Mouse (Mus musculus): ENCODE measurements around the gene Gm4981. TPM values are rescaled to one million over a fixed set of nuclear protein-coding genes. Genes with fewer than 3 reads are reported as not detected.
"Not testable (repeated sequence)": the region's sequence is repeated elsewhere in the genome, so short reads cannot be mapped to it uniquely, and the experiment has no call there.

The Gm4981 gene
- polyA plus RNA-seq, 1 experiment from 2014 or later = not detected

DNA sequence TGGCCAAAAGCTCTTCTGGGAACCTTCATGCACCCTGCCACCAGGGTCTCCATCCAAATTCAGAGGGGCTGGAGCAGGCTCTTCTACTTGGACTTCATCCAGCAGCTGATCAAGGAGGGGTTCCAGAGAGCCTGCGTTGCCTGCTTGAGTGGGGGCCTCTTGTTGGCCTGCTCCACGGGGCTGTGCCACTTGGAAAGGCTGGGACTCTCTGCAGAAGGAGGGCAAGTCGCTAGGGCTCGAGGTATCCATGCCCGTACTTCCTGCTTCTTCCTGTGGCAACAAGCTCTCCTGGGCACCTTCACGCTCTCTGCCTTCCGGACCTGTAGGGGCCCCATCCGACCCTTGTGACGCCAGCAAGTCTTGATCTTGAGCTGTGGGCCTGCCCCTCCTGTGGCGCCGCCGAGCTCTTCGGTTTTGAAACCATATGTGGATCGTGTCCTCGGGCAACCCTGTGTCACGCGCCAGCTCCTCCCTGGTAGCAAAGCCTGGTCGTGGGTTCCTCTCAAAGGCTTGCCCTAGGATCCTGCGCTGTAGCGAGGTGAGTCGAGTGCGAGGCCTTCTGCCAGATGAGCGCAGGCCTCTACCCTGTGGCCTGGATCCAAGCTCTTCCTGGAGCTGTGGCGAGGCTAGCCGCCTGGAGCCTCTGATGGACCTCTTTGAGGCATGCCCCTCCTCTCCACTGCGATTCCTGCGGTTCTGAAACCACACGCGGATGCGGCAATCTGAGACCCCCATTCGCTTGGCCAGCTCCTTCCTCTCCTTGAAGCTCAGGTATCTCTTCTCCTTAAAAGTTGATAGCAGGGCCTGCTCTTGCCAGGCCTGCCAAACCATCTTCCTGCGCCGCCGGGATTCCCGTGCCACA lies 4.5 kb downstream of the Gm4981 start:
- WGBS (ENCODE audit: insufficient replicate concordance) = 77% methylated on average over 35 of the region's 35 CpGs
- not testable (repeated sequence) for H3K36me3 ChIP-seq; H3K4me3 ChIP-seq; H3K9ac ChIP-seq; H3K4me2 ChIP-seq; H3K27ac ChIP-seq; H3K4me1 ChIP-seq; H3K27me3 ChIP-seq (replicated peaks)
- ATAC-seq = peak; percentile 73
- H3K9me3 ChIP-seq (replicated peaks) = peaks cover 19% of the 10 kb centered on the region

DNA sequence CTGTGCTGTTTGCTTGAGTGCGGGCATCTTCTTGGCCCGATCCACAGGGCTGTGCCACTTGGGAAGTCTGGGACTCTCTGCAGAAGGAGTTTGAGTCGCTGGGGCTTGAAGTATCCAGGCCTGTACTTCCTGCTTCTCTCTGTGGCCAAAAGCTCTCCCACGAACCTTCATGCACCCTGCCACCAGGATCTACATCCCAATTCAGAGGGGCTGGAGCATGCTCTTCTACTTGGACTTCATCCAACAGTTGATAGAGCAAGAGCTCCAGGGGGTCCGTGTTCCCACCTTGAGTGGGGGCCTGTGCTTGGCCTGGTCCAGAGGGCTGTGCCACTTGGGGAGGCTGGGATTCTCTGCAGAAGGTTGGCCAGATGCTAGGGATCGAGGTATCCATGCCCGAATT lies 5.4 kb downstream of the Gm4981 start:
- not testable (repeated sequence) for H3K4me1 ChIP-seq; H3K9ac ChIP-seq; H3K27ac ChIP-seq; H3K36me3 ChIP-seq; H3K27me3 ChIP-seq (replicated peaks); H3K4me3 ChIP-seq; H3K4me2 ChIP-seq
- peak; percentile 36 for ATAC-seq
- H3K9me3 ChIP-seq (replicated peaks) = peaks cover 19% of the 10 kb centered on the region
- 71% methylated on average over 5 of the region's 7 CpGs for WGBS (ENCODE audit: insufficient replicate concordance)

DNA sequence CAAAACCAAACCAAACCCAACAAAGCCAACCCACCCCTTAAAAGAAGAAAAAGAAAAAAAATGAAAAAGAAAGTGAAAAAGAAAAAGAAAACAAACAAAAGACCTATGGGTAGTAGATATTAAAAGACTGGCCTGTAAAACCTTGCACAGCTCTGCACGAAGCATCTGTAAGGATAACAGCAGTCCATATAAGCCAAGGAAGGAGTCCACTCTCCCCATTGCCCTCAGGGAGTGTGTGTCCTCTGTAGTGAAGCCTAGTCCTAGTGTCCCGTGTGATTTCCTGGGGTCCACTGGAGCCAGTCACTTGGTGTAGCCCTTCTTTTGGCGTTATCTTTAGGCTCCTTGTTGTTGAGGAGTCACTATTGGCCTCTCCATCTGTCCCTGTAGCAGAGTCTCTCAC lies 6.5 kb downstream of the Gm4981 start:
- H3K4me3 ChIP-seq; H3K4me1 ChIP-seq; ATAC-seq; H3K4me2 ChIP-seq; H3K27ac ChIP-seq; H3K9ac ChIP-seq; H3K36me3 ChIP-seq; H3K27me3 ChIP-seq (replicated peaks): not testable (repeated sequence)
- 45% methylated on average over 3 of the region's 3 CpGs for WGBS (ENCODE audit: insufficient replicate concordance)
- peaks cover 19% of the 10 kb centered on the region for H3K9me3 ChIP-seq (replicated peaks)

DNA sequence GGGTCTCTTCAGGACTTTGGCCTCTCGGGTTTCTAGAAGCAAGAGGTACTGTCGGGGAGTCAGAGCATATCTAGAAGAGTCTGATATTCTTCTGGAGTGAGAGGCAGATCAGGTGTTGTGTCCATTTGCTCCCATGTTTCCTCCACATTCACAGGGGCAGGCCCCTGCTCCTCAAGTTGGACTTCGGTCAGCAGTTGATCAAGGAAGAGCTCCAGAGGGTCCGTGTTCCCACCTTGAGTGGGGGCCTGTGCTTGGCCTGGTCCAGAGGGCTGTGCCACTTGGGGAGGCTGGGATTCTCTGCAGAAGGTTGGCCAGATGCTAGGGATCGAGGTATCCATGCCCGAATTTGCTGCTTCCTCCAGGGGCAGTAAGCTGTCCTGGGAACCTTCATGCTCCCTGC lies 8.7 kb downstream of the Gm4981 start:
- not testable (repeated sequence) for H3K4me1 ChIP-seq; H3K9ac ChIP-seq; H3K27me3 ChIP-seq (replicated peaks); ATAC-seq; H3K27ac ChIP-seq; H3K4me3 ChIP-seq; H3K36me3 ChIP-seq; H3K4me2 ChIP-seq
- 66% methylated on average over 2 of the region's 6 CpGs for WGBS (ENCODE audit: insufficient replicate concordance)
- peaks cover 19% of the 10 kb centered on the region for H3K9me3 ChIP-seq (replicated peaks)

DNA sequence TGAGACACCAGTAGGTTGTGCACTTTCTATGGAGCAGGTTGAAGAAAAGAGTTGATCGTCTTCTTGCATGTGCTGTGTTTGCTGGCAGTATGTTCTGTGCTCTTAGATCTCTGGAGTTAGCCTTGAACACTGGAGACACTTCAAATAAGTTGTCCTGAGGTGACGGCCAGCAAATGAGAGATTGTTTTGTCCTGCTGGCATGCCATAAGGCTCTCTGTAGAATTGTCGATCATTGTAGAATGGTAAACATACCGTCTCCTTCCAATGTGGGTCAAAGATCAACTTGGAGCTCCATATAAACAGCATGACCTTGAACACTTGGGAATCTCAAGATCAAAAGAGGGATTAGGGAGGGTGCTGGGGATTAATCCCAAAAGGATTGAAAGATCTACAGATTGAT lies 10.1 kb downstream of the Gm4981 start:
- H3K4me2 ChIP-seq; ATAC-seq; H3K4me3 ChIP-seq; H3K36me3 ChIP-seq; H3K27ac ChIP-seq; H3K4me1 ChIP-seq; H3K27me3 ChIP-seq (replicated peaks); H3K9ac ChIP-seq; H3K9me3 ChIP-seq (replicated peaks): not testable (repeated sequence)
- 62% methylated on average over 4 of the region's 4 CpGs for WGBS (ENCODE audit: insufficient replicate concordance)

DNA sequence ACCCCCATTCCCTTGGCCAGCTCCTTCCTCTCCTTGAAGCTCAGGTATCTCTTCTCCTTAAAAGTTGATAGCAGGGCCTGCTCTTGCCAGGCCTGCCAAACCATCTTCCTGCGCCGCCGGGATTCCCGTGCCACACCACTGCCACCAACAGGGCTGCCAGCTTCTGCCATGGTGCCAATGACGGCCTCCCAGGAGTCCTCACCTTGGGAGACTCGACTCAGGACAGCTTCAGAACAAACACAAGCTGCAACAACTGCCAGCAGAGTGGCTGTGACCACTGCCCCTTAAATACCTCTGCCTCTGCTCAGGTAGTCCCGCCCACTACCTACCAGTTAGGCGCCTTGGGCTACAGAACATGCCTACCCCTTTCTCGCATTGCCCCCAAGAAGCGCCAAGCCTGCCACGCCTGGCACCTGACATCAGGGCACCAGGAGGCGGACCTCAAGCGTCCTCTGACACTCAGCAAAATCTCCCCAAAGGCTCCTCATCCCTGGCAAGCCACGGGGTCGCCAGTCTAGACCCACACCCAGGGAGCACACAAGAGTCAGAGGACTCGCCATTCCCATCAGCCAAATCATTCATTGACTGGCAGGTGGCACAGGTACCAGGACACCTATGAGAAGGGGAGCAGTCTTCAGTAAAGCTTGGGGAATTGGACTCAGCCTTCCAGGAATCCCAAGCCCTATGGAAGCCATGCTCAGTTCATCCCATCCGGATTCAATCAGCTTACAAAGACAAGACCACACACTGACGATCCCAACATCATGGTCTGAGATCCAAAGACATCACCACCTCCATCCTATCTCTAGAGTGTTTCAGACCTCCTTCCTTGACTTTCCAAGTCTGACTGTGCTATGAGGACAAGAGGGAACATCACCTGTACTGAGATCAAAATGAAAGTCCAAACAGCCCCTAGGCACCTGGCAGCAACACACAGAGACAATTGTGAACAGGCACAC lies 11.4 kb downstream of the Gm4981 start, which contains the start of gene AW822073:
TSS of gene AW822073 (minus strand) at position 104 of the 959 bp plus-strand sequence.
- H3K9ac ChIP-seq; H3K9me3 ChIP-seq (replicated peaks); H3K4me1 ChIP-seq; H3K4me3 ChIP-seq; ATAC-seq; H3K27ac ChIP-seq; H3K36me3 ChIP-seq; H3K27me3 ChIP-seq (replicated peaks); H3K4me2 ChIP-seq: not testable (repeated sequence)
- 66% methylated on average over 18 of the region's 18 CpGs for WGBS (ENCODE audit: insufficient replicate concordance)

DNA sequence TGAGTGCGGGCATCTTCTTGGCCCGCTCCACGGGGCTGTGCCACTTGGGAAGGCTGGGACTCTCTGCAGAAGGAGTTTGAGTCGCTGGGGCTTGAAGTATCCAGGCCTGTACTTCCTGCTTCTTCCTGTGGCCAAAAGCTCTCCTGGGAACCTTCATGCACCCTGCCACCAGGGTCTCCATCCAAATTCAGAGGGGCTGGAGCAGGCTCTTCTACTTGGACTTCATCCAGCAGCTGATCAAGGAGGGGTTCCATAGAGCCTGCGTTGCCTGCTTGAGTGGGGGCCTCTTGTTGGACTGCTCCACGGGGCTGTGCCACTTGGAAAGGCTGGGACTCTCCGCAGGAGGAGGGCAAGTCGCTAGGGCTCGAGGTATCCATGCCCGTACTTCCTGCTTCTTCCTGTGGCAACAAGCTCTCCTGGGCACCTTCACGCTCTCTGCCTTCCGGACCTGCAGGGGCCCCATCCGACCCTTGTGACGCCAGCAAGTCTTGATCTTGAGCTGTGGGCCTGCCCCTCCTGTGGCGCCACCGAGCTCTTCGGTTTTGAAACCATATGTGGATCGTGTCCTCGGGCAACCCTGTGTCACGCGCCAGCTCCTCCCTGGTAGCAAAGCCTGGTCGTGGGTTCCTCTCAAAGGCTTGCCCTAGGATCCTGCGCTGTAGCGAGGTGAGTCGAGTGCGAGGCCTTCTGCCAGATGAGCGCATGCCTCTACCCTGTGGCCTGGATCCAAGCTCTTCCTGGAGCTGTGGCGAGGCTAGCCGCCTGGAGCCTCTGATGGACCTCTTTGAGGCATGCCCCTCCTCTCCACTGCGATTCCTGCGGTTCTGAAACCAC lies 12.3 kb downstream of the Gm4981 start:
- 71% methylated on average over 31 of the region's 31 CpGs for WGBS (ENCODE audit: insufficient replicate concordance)
- not testable (repeated sequence) for H3K27ac ChIP-seq; H3K27me3 ChIP-seq (replicated peaks); H3K4me3 ChIP-seq; H3K9ac ChIP-seq; H3K9me3 ChIP-seq (replicated peaks); H3K4me1 ChIP-seq; ATAC-seq; H3K4me2 ChIP-seq; H3K36me3 ChIP-seq

DNA sequence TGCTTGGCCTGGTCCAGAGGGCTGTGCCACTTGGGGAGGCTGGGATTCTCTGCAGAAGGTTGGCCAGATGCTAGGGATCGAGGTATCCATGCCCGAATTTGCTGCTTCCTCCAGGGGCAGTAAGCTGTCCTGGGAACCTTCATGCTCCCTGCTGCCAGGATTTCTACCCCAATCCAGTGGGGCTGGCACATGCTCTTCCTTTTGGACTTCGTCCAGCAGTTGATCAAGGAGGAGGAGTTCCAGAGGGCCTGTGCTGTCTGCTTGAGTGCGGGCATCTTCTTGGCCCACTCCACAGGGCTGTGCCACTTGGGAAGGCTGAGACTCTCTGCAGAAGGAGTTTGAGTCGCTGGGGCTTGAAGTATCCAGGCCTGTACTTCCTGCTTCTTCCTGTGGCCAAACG lies 13.3 kb downstream of the Gm4981 start:
- not testable (repeated sequence) for ATAC-seq; H3K9me3 ChIP-seq (replicated peaks); H3K4me3 ChIP-seq; H3K27ac ChIP-seq; H3K9ac ChIP-seq; H3K36me3 ChIP-seq; H3K4me1 ChIP-seq; H3K27me3 ChIP-seq (replicated peaks); H3K4me2 ChIP-seq
- 59% methylated on average over 4 of the region's 6 CpGs for WGBS (ENCODE audit: insufficient replicate concordance)

DNA sequence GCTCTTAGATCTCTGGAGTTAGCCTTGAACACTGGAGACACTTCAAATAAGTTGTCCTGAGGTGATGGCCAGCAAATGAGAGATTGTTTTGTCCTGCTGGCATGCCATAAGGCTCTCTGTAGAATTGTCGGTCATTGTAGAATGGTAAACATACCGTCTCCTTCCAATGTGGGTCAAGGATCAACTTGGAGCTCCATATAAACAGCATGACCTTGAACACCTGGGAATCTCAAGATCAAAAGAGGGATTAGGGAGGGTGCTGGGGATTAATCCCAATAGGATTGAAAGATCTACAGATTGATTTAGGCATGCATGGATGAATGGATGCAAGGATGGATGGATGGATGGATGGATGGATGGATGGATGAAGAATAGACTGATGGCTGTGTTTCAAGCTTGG lies 14.9 kb downstream of the Gm4981 start:
- not testable (repeated sequence) for H3K4me3 ChIP-seq; H3K9ac ChIP-seq; H3K9me3 ChIP-seq (replicated peaks); H3K4me2 ChIP-seq; H3K27ac ChIP-seq; H3K36me3 ChIP-seq; ATAC-seq; H3K27me3 ChIP-seq (replicated peaks); H3K4me1 ChIP-seq
- 76% methylated on average over 2 of the region's 2 CpGs for WGBS (ENCODE audit: insufficient replicate concordance)

DNA sequence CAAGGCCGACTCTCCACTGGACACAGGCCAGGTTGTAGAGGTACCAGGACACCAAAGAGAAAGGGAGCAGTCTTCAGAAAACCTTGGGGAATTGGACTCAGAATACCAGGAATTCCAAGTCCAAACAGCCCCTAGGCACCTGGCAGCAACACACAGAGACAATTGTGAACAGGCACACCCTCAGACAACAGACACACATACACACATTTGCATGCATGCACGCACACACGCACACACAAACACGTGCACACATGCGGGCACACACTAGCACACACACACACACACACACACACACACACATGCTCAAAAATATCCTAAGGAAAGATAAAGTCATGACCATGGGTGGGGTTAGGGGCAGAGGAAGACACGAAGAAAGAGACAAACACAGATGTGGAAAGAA lies 15.8 kb downstream of the Gm4981 start:
- WGBS (ENCODE audit: insufficient replicate concordance) = 68% methylated on average over 6 of the region's 6 CpGs
- Histone ChIP-seq H3K9me3 (replicated peaks) (0 out of 2 replicates have a peak, but pooled peaks cover 3% of the 10 kb centered on the region), H3K27me3 (replicated peaks) (no peaks in the 10 kb centered on the region), H3K27ac (no peak overlapping the region), H3K36me3 (no peaks in the 10 kb centered on the region), H3K4me2 (no peak overlapping the region), H3K4me1 (no peaks in the 10 kb centered on the region), H3K4me3 (no peak overlapping the region), H3K9ac (no peak overlapping the region)
- ATAC-seq = no peak

DNA sequence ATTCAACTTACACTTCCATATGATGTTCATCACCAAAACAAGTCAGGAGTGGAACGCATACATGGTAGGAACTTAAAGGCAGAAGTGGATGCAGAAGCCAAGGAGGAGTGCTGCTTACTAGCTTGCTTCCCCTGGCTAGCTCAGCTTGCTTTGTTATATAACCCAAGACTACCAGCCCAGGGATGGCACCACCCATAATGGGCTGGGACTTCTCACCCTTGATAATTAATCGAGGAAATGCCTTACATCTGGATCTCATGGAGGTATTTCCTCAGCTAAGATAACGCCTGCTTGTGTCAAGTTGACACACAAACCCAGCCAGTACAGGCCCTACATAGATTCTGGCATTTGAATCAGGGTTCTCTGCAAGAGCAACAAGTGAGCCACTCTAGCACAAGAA lies 19.1 kb downstream of the Gm4981 start:
- no peak for ATAC-seq
- Histone ChIP-seq H3K27me3 (replicated peaks) (no peaks in the 10 kb centered on the region), H3K4me1 (no peaks in the 10 kb centered on the region), H3K27ac (no peak overlapping the region), H3K36me3 (no peaks in the 10 kb centered on the region), H3K9me3 (replicated peaks) (0 out of 2 replicates have a peak, but pooled peaks cover 6% of the 10 kb centered on the region), H3K9ac (no peak overlapping the region), H3K4me2 (no peak overlapping the region), H3K4me3 (no peak overlapping the region)
- whole genome bisulfite sequencing (ENCODE audit: insufficient replicate concordance) = 56% methylated on average over 3 of the region's 3 CpGs

Data from liver, embryonic 12.5 days (tissue).